Mouse (Mus musculus): ENCODE measurements at regions not wholly inside any gene's neighbourhood (a gene's known extent, or its start where the extent isn't known, plus 50 kb on each side); places are given as distances from the start of the nearest gene placed in this dataset.

DNA sequence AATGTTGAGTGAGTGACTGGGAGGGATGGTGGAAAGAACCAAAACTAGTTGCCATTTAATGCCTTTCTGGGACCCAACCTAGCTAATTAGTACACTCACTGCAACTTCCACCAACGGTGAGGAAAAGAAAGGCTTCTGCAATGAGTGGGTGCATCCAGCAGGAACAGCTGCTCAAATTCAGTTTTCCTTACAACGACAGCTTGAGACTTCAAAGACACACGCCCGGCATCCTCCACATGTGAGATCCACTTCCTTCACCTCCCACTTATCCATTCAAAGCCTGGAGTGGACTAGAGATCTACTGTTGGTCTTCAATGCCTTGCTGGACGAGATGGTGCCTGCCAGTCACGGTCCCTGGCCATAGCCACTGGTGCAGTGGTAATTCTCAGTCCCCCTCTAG is 328.3 kb downstream of the Rps6kc1 start:
- H3K4me3 ChIP-seq (ENCODE audit: low read length), result no peak overlapping the region
- H3K4me2 ChIP-seq (ENCODE audit: low read depth, low read length), result no peak overlapping the region
- no peaks in the 10 kb centered on the region for H3K9me3 ChIP-seq (ENCODE audit: control insufficient read depth, low read length)
- H3K4me1 ChIP-seq (replicated peaks; ENCODE audit: control insufficient read depth, insufficient read depth, low read length), result no peaks in the 10 kb centered on the region
- H3K36me3 ChIP-seq (ENCODE audit: control insufficient read depth, insufficient read depth, low read length), result no peaks in the 10 kb centered on the region
- no peaks in the 10 kb centered on the region for H3K27me3 ChIP-seq (ENCODE audit: control insufficient read depth, insufficient read depth, low read depth, low read length)
- H3K9ac ChIP-seq (ENCODE audit: low read length), result no peak overlapping the region
- no peak for ATAC-seq (ENCODE audit: low read depth)
- no peak overlapping the region for H3K27ac ChIP-seq (ENCODE audit: low read length)
- WGBS, result 62% methylated on average over 6 of the region's 6 CpGs

- Histone ChIP-seq H3K27me3 (ENCODE audit: control insufficient read depth, insufficient read depth, low read depth, low read length) (no peaks in the 10 kb centered on the region), H3K4me3 (ENCODE audit: low read length) (no peak overlapping the region), H3K4me1 (replicated peaks; ENCODE audit: control insufficient read depth, insufficient read depth, low read length) (no peaks in the 10 kb centered on the region), H3K9me3 (ENCODE audit: control insufficient read depth, low read length) (no peaks in the 10 kb centered on the region), H3K9ac (ENCODE audit: low read length) (no peak overlapping the region), H3K4me2 (ENCODE audit: low read depth, low read length) (no peak overlapping the region), H3K36me3 (ENCODE audit: control insufficient read depth, insufficient read depth, low read length) (no peaks in the 10 kb centered on the region), H3K27ac (ENCODE audit: low read length) (no peak overlapping the region)
- no peak for ATAC-seq (ENCODE audit: low read depth)
- WGBS, result 70% methylated on average over 1 of the region's 1 CpGs
These were observed 330.9 kb downstream of the Rps6kc1 start for GRCm38 (mm10) chr1:190580653-190581052.

DNA sequence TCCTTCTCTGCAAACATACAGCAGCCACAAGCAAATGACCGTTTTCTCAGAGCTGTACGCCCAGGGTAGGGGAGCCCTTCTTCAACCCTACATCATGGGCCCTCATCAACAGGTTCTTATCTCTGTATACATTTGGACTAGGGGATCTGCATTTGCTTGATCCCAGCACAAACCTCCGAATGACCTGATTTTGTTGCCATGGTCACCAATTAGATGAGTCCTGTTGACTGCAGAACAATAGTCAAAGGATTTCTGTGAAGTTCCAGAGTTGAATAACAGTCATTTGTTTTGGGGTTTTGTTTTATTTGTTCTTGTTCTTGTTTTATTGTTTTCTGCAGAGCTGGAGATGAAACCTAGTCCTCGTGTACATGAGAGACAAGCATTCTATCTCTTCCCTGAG is 340.6 kb downstream of the Rps6kc1 start:
- Histone ChIP-seq H3K9ac (ENCODE audit: low read length) (no peak overlapping the region), H3K36me3 (ENCODE audit: control insufficient read depth, insufficient read depth, low read length) (no peaks in the 10 kb centered on the region), H3K4me2 (ENCODE audit: low read depth, low read length) (no peak overlapping the region), H3K27me3 (ENCODE audit: control insufficient read depth, insufficient read depth, low read depth, low read length) (no peaks in the 10 kb centered on the region), H3K9me3 (ENCODE audit: control insufficient read depth, low read length) (no peaks in the 10 kb centered on the region), H3K27ac (ENCODE audit: low read length) (no peak overlapping the region), H3K4me3 (ENCODE audit: low read length) (no peak overlapping the region), H3K4me1 (replicated peaks; ENCODE audit: control insufficient read depth, insufficient read depth, low read length) (no peaks in the 10 kb centered on the region)
- ATAC-seq (ENCODE audit: low read depth), result no peak
- WGBS, result 30% methylated on average over 4 of the region's 4 CpGs

- H3K27me3 ChIP-seq (ENCODE audit: control insufficient read depth, insufficient read depth, low read depth, low read length), result no peaks in the 10 kb centered on the region
These were observed 341.0 kb downstream of the Rps6kc1 start for GRCm38 (mm10) chr1:190570563-190570962.

GRCm38 (mm10) chr1:190566744-190567143 is 344.8 kb downstream of the Rps6kc1 start:
- Histone ChIP-seq H3K4me1 (replicated peaks; ENCODE audit: control insufficient read depth, insufficient read depth, low read length) (peaks cover 3% of the 10 kb centered on the region; the same call in 1 of the 2 replicates), H3K4me2 (ENCODE audit: low read depth, low read length) (no peak overlapping the region), H3K4me3 (ENCODE audit: low read length) (no peak overlapping the region), H3K27me3 (ENCODE audit: control insufficient read depth, insufficient read depth, low read depth, low read length) (no peaks in the 10 kb centered on the region), H3K36me3 (ENCODE audit: control insufficient read depth, insufficient read depth, low read length) (no peaks in the 10 kb centered on the region), H3K9me3 (ENCODE audit: control insufficient read depth, low read length) (no peaks in the 10 kb centered on the region), H3K9ac (ENCODE audit: low read length) (no peak overlapping the region), H3K27ac (ENCODE audit: low read length) (no peak overlapping the region)
- ATAC-seq (ENCODE audit: low read depth), result no peak
- 86% methylated on average over 7 of the region's 7 CpGs for WGBS

More at GRCm38 (mm10) chr1:190570563-190570962, 341.0 kb downstream of the Rps6kc1 start:
- WGBS, result 63% methylated on average over 10 of the region's 10 CpGs
- Histone ChIP-seq H3K27ac (ENCODE audit: low read length) (no peak overlapping the region), H3K9ac (ENCODE audit: low read length) (no peak overlapping the region), H3K4me2 (ENCODE audit: low read depth, low read length) (no peak overlapping the region), H3K9me3 (ENCODE audit: control insufficient read depth, low read length) (no peaks in the 10 kb centered on the region), H3K36me3 (ENCODE audit: control insufficient read depth, insufficient read depth, low read length) (no peaks in the 10 kb centered on the region), H3K4me1 (replicated peaks; ENCODE audit: control insufficient read depth, insufficient read depth, low read length) (no peaks in the 10 kb centered on the region), H3K4me3 (ENCODE audit: low read length) (no peak overlapping the region)
- no peak for ATAC-seq (ENCODE audit: low read depth)

- 20% methylated on average over 13 of the region's 13 CpGs for WGBS
- no peak overlapping the region for H3K4me3 ChIP-seq (ENCODE audit: low read length)
- peaks cover 3% of the 10 kb centered on the region; the same call in 1 of the 2 replicates for H3K4me1 ChIP-seq (replicated peaks; ENCODE audit: control insufficient read depth, insufficient read depth, low read length)
- no peak overlapping the region for H3K9ac ChIP-seq (ENCODE audit: low read length)
- peak; percentile 76 for ATAC-seq (ENCODE audit: low read depth)
- no peaks in the 10 kb centered on the region for H3K9me3 ChIP-seq (ENCODE audit: control insufficient read depth, low read length)
- no peak overlapping the region for H3K27ac ChIP-seq (ENCODE audit: low read length)
- no peak overlapping the region for H3K4me2 ChIP-seq (ENCODE audit: low read depth, low read length)
- no peaks in the 10 kb centered on the region for H3K27me3 ChIP-seq (ENCODE audit: control insufficient read depth, insufficient read depth, low read depth, low read length)
- no peaks in the 10 kb centered on the region for H3K36me3 ChIP-seq (ENCODE audit: control insufficient read depth, insufficient read depth, low read length)
These were observed 348.6 kb downstream of the Rps6kc1 start for GRCm38 (mm10) chr1:190562865-190563457.

GRCm38 (mm10) chr1:190560086-190560485 is 351.5 kb downstream of the Rps6kc1 start:
- no peaks in the 10 kb centered on the region for H3K27me3 ChIP-seq (ENCODE audit: control insufficient read depth, insufficient read depth, low read depth, low read length)
- H3K9me3 ChIP-seq (ENCODE audit: control insufficient read depth, low read length), result no peaks in the 10 kb centered on the region
- H3K4me1 ChIP-seq (replicated peaks; ENCODE audit: control insufficient read depth, insufficient read depth, low read length), result peaks cover 3% of the 10 kb centered on the region; the same call in 1 of the 2 replicates
- H3K4me3 ChIP-seq (ENCODE audit: low read length), result no peak overlapping the region
- H3K36me3 ChIP-seq (ENCODE audit: control insufficient read depth, insufficient read depth, low read length), result no peaks in the 10 kb centered on the region
- H3K9ac ChIP-seq (ENCODE audit: low read length), result no peak overlapping the region
- no peak overlapping the region for H3K4me2 ChIP-seq (ENCODE audit: low read depth, low read length)
- no peak for ATAC-seq (ENCODE audit: low read depth)
- H3K27ac ChIP-seq (ENCODE audit: low read length), result no peak overlapping the region
- 54% methylated on average over 9 of the region's 9 CpGs for WGBS

DNA sequence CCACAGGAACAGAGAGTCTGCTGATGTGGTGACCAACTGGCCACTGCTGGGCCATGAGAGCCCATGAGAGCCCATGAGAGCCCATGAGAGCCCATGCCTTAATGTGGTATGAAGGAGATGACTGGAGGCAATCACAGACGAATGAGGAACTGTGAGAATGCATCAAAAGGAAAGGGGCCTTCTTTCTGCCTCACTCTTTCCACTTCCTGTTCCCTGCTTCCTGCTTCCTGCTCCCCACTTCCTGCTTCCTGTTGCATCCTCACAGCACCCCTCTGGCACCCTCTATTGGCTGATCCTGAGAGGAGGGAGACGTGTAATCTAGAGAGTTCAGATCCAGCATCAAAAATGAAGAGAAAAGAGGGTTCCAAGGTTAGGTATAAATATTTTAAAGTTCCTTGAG is 369.7 kb downstream of the Rps6kc1 start:
- no peak for ATAC-seq (ENCODE audit: low read depth)
- H3K27ac ChIP-seq (ENCODE audit: low read length), result no peak overlapping the region
- no peaks in the 10 kb centered on the region for H3K27me3 ChIP-seq (ENCODE audit: control insufficient read depth, insufficient read depth, low read depth, low read length)
- no peaks in the 10 kb centered on the region for H3K4me1 ChIP-seq (replicated peaks; ENCODE audit: control insufficient read depth, insufficient read depth, low read length)
- WGBS, result 45% methylated on average over 2 of the region's 2 CpGs
- no peak overlapping the region for H3K4me2 ChIP-seq (ENCODE audit: low read depth, low read length)
- no peaks in the 10 kb centered on the region for H3K9me3 ChIP-seq (ENCODE audit: control insufficient read depth, low read length)
- H3K9ac ChIP-seq (ENCODE audit: low read length), result no peak overlapping the region
- H3K36me3 ChIP-seq (ENCODE audit: control insufficient read depth, insufficient read depth, low read length), result no peaks in the 10 kb centered on the region
- no peak overlapping the region for H3K4me3 ChIP-seq (ENCODE audit: low read length)

DNA sequence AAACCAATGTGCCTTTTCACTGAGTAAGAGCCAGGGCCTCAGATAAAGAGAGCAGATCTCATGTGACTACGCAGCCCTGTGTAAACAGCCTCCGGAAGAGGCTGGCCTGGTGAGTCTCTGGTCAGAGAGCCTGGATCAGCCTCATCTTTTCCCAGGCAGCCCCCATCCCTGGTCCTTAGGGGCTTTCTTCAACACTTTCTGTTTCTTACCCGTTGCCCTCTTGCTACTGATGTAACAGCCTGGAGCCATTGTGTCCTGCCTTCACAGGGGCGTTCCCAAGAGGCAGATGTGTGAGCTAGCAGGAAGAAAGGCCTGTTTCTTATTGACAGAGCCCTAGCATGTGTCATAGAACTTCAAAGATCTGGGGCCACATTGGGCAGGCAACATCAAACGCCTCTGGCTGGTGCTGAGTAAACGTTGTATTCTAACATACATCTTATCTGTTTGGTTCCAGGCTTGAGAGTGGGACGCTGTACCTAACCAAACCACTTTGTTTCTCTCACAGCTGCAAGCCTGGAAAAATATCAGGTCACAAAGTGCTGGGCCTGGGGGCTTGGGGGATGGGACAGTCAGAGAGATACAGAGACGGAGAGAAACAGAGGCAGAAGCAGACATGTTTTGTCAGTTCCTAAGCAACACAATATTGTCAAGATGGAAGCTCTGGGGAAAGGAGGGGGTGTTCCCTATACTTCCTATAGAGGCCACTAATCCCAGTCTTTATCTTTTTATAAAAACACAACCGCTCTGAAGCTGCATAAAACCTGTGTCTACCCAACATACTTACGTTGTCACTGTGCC is 362.6 kb upstream of the Prox1 start:
- Histone ChIP-seq H3K4me3 (ENCODE audit: low read length) (no peak overlapping the region), H3K4me1 (replicated peaks; ENCODE audit: control insufficient read depth, insufficient read depth, low read length) (peaks cover 5% of the 10 kb centered on the region), H3K36me3 (ENCODE audit: control insufficient read depth, insufficient read depth, low read length) (no peaks in the 10 kb centered on the region), H3K27ac (ENCODE audit: low read length) (no peak overlapping the region), H3K4me2 (ENCODE audit: low read depth, low read length) (no peak overlapping the region), H3K9ac (ENCODE audit: low read length) (no peak overlapping the region), H3K9me3 (ENCODE audit: control insufficient read depth, low read length) (no peaks in the 10 kb centered on the region), H3K27me3 (ENCODE audit: control insufficient read depth, insufficient read depth, low read depth, low read length) (no peaks in the 10 kb centered on the region)
- no peak for ATAC-seq (ENCODE audit: low read depth)
- 19% methylated on average over 10 of the region's 10 CpGs for WGBS

Data from lung, embryonic 16.5 days (tissue).